Mouse (Mus musculus) liver, embryonic 14.5 days (tissue): ENCODE measurements around the gene Rmi1. TPM values are rescaled to one million over a fixed set of nuclear protein-coding genes. Genes with fewer than 3 reads are reported as not detected.
"Not testable (repeated sequence)": the region's sequence is repeated elsewhere in the genome, so short reads cannot be mapped to it uniquely, and the experiment has no call there.

Experiments used
- ATAC-seq: fragments of 200-750 bp; cut with Nextera tagmentation; 2 replicates; pipeline ENCODE4 v1.8.0; 2017; ENCODE audit warnings: moderate number of reproducible peaks, mild to moderate bottlenecking, moderate library complexity; ENCODE audit not compliant: insufficient read depth
- DNase-seq, 3 experiments: peaks; one replicate each; pipeline ENCODE4 v3.0.0-alpha.2; 2012 to 2013; ENCODE audit warnings: low read depth in 3 of 3, low spot score in 3 of 3
- H3K27ac ChIP-seq: fragments of 300-500 bp; sonication (generic); 2 replicates; pipeline ENCODE4 v1.5.1; 2014; ENCODE audit warnings: moderate library complexity, mild to moderate bottlenecking, control low read depth, inconsistent platforms
- H3K27me3 ChIP-seq: fragments of 300-500 bp; sonication (generic); 2 replicates; pipeline ENCODE4 v1.6.1; 2014; ENCODE audit warnings: mild to moderate bottlenecking, low read length, moderate library complexity; ENCODE audit not compliant: control insufficient read depth, insufficient read depth
- H3K36me3 ChIP-seq: fragments of 300-500 bp; sonication (generic); replicated peaks from 2 replicates; pipeline ENCODE4 v1.6.1; 2014; ENCODE audit warnings: low read depth; ENCODE audit not compliant: control insufficient read depth, insufficient read depth
- H3K4me1 ChIP-seq, 2 experiments: fragments of 200-500 bp in 1 of 2; fragments of 300-500 bp in 1 of 2; sonication (generic) in 1 of 2; replicated peaks; 2 replicates each; pipeline ENCODE4 v1.6.1; 2012 to 2014; ENCODE audit warnings: antibody characterized with exemption in 1 of 2, inconsistent platforms in 1 of 2, low read length in 1 of 2; ENCODE audit not compliant: control insufficient read depth in 2 of 2, insufficient read depth in 2 of 2
- H3K4me2 ChIP-seq: fragments of 300-500 bp; sonication (generic); 2 replicates; pipeline ENCODE4 v1.6.1; 2014; ENCODE audit warnings: low read depth, mild to moderate bottlenecking, control low read depth, moderate library complexity
- H3K4me3 ChIP-seq, 2 experiments: fragments of 200-500 bp in 1 of 2; fragments of 300-500 bp in 1 of 2; sonication (generic) in 1 of 2; 2 replicates each; pipeline ENCODE4 v1.5.1; 2012 to 2014; ENCODE audit warnings: low read depth in 2 of 2, low read length in 2 of 2, mild to moderate bottlenecking in 2 of 2, control low read depth in 1 of 2, inconsistent platforms in 1 of 2, moderate library complexity in 1 of 2; ENCODE audit not compliant: insufficient read depth in 1 of 2
- H3K9ac ChIP-seq: fragments of 300-500 bp; sonication (generic); replicated peaks from 2 replicates; pipeline ENCODE4 v1.6.1; 2014; ENCODE audit warnings: mild to moderate bottlenecking, control low read depth, moderate library complexity
- H3K9me3 ChIP-seq: fragments of 300-500 bp; sonication (generic); 2 replicates; pipeline ENCODE4 v1.6.1; 2016; ENCODE audit warnings: low read length, mixed read lengths; ENCODE audit not compliant: control insufficient read depth
- CTCF ChIP-seq: IDR thresholded peaks from 2 replicates; pipeline ENCODE4 v1.5.1; 2016; ENCODE audit warnings: antibody characterized with exemption, low read depth, control low read depth
- EP300 ChIP-seq: IDR thresholded peaks from 2 replicates; pipeline ENCODE4 v1.6.1; 2016; ENCODE audit warnings: antibody characterized with exemption, low read depth
- WGBS: fragments of 180-500 bp; shearing (Covaris S2); extraction: QIAGEN DNeasy Blood & Tissue Kit; methylation state at CpG from one replicate; pipeline ENCODE4 v1.1.7; 2014; ENCODE audit not compliant: insufficient replicate concordance; 5-methylcytosine and 5-hydroxymethylcytosine counted together
- polyA plus RNA-seq, 2 experiments: library from polyadenylated mRNA; depleted of rRNA in 1 of 2; stranded (reverse) in 1 of 2; unstranded in 1 of 2; fragments of >200 nt; fragmentation: Nextera tagmentation in 1 of 2; extraction: Ambion mirVana in 1 of 2; gene quantifications; 2 replicates each; pipeline versions ENCODE4 v1.2.1 to v1.2.3; 2012 to 2014

Gene Rmi1
- polyA plus RNA-seq, 2 experiments = 8.0 to 11.0 TPM

GRCm38 (mm10) chr13:58400576-58400975 is 1.5 kb upstream of the Rmi1 start:
- H3K27me3 ChIP-seq = no peaks in the 10 kb centered on the region
- H3K36me3 ChIP-seq = peaks cover 35% of the 10 kb centered on the region
- H3K4me1 ChIP-seq = peaks cover 3 to 10% of the 10 kb centered on the region in 2 experiments; a peak in 3 of 4 replicates
- under 1% methylated on average over 11 of the region's 11 CpGs for WGBS
- H3K9ac ChIP-seq = peak overlapping the region; percentile 100
- ATAC-seq = no peak
- H3K27ac ChIP-seq = peak overlapping the region; percentile 91
- no peaks in the 10 kb centered on the region for H3K9me3 ChIP-seq
- no peak for DNase-seq
- peak overlapping the region; percentile 88 to 98 for H3K4me3 ChIP-seq
- TF ChIP-seq CTCF (no peak), EP300 (no peak)
- H3K4me2 ChIP-seq = peak overlapping the region; percentile 77

GRCm38 (mm10) chr13:58401135-58402002 is 679 bp upstream of the Rmi1 start:
- Histone ChIP-seq H3K4me1 (peaks cover 6 to 11% of the 10 kb centered on the region in 2 experiments; a peak in 3 of 4 replicates), H3K4me3 (peak overlapping the region; percentile 88 to 98), H3K4me2 (peak overlapping the region; percentile 77), H3K36me3 (peaks cover 27% of the 10 kb centered on the region), H3K27me3 (no peaks in the 10 kb centered on the region), H3K9me3 (no peaks in the 10 kb centered on the region), H3K27ac (peak overlapping the region; percentile 91), H3K9ac (peak overlapping the region; percentile 100)
- no peak for TF ChIP-seq EP300
- TF ChIP-seq CTCF = peak; percentile 36
- ATAC-seq (peak; percentile 27), DNase-seq (peak; percentile 39 to 55 (median 52))
- WGBS = under 1% methylated on average over 85 of the region's 100 CpGs

- H3K4me1 ChIP-seq = peaks cover 6 to 11% of the 10 kb centered on the region in 2 experiments; a peak in 3 of 4 replicates
- no peak for TF ChIP-seq EP300
- no peak for TF ChIP-seq CTCF
- H3K9ac ChIP-seq = peak overlapping the region; percentile 100
- no peaks in the 10 kb centered on the region for H3K27me3 ChIP-seq
- no peaks in the 10 kb centered on the region for H3K9me3 ChIP-seq
- peak overlapping the region; percentile 91 for H3K27ac ChIP-seq
- 1% methylated on average over 32 of the region's 48 CpGs for WGBS
- ATAC-seq = no peak; the same call in 1 of the 2 replicates
- H3K4me2 ChIP-seq = peak overlapping the region; percentile 69
- peak overlapping the region; percentile 88 to 98 for H3K4me3 ChIP-seq
- H3K36me3 ChIP-seq = peaks cover 21% of the 10 kb centered on the region
- DNase-seq = no peak
Observed at GRCm38 (mm10) chr13:58402744-58403110, 679 bp downstream of the Rmi1 start.

- not testable (repeated sequence) for H3K9me3 ChIP-seq, DNase-seq, H3K27me3 ChIP-seq, ATAC-seq
- H3K9ac ChIP-seq = peak within 1 kb of the TSS; percentile 100
- H3K4me1 ChIP-seq = peaks cover 6 to 11% of the 10 kb centered on the region in 2 experiments; a peak in 3 of 4 replicates
- peak within 1 kb of the TSS; percentile 88 to 98 for H3K4me3 ChIP-seq
- WGBS = 3% methylated on average over 17 of the region's 17 CpGs
- peak within 1 kb of the TSS; percentile 69 for H3K4me2 ChIP-seq
- peaks cover 17% of the 10 kb centered on the region for H3K36me3 ChIP-seq
- H3K27ac ChIP-seq = peak within 1 kb of the TSS; percentile 91
Observed at GRCm38 (mm10) chr13:58403243-58403642, 1.2 kb downstream of the Rmi1 start, which contains the start of gene Hnrnpk. Gene Hnrnpk, minus strand, starts transcription at chr13:58403343.

GRCm38 (mm10) chr13:58411073-58411472 is 9.0 kb downstream of the Rmi1 start:
- Histone ChIP-seq H3K4me1 (no peaks in the 10 kb centered on the region), H3K36me3 (peaks cover 12% of the 10 kb centered on the region; the same call in 1 of the 2 replicates), H3K4me3 (no peak overlapping the region), H3K4me2 (no peak overlapping the region), H3K27me3 (no peaks in the 10 kb centered on the region), H3K9ac (no peak overlapping the region), H3K9me3 (no peaks in the 10 kb centered on the region; the same call in 1 of the 2 replicates), H3K27ac (no peak overlapping the region)
- DNase-seq (no peak), ATAC-seq (no peak)
- TF ChIP-seq CTCF (no peak), EP300 (no peak)
- 84% methylated on average over 4 of the region's 4 CpGs for WGBS
